Mouse (Mus musculus): ENCODE data around the gene Lifr. TPM values are rescaled to one million over a fixed set of nuclear protein-coding genes. Genes with fewer than 3 reads are reported as not detected.

Gene Lifr
- polyA plus RNA-seq, 1 experiment from 2014 or later, result 17.5 TPM

GRCm38 (mm10) chr15:7137607-7138006 is 47.2 kb downstream of the Lifr start:
- DNase-seq, result no peak
- WGBS, result 92% methylated on average over 12 of the region's 12 CpGs
- Histone ChIP-seq H3K27ac (replicated peaks; ENCODE audit: low read depth, low read length) (no peak overlapping the region), H3K4me1 (ENCODE audit: control insufficient read depth, insufficient read depth, low read length) (no peaks in the 10 kb centered on the region), H3K9ac (replicated peaks; ENCODE audit: low read length) (no peak overlapping the region), H3K36me3 (ENCODE audit: control insufficient read depth, insufficient read depth, low read length) (no peaks in the 10 kb centered on the region), H3K4me2 (ENCODE audit: low read length) (no peak overlapping the region), H3K9me3 (ENCODE audit: control insufficient read depth, low read length) (no peaks in the 10 kb centered on the region), H3K27me3 (ENCODE audit: control insufficient read depth, insufficient read depth, low read length) (0 out of 2 replicates have a peak, but pooled peaks cover 3% of the 10 kb centered on the region), H3K4me3 (replicated peaks; ENCODE audit: low read depth, low read length) (no peak overlapping the region)
- ATAC-seq (ENCODE audit: low FRiP score, low TSS enrichment), result no peak

GRCm38 (mm10) chr15:7138471-7138870 is 48.1 kb downstream of the Lifr start:
- no peak overlapping the region for H3K4me2 ChIP-seq (ENCODE audit: low read length)
- WGBS, result 97% methylated on average over 14 of the region's 14 CpGs
- H3K36me3 ChIP-seq (ENCODE audit: control insufficient read depth, insufficient read depth, low read length), result no peaks in the 10 kb centered on the region
- ATAC-seq (ENCODE audit: low FRiP score, low TSS enrichment) (no peak), DNase-seq (no peak)
- H3K4me3 ChIP-seq (replicated peaks; ENCODE audit: low read depth, low read length), result no peak overlapping the region
- no peak overlapping the region for H3K27ac ChIP-seq (replicated peaks; ENCODE audit: low read depth, low read length)
- H3K27me3 ChIP-seq (ENCODE audit: control insufficient read depth, insufficient read depth, low read length), result no peaks in the 10 kb centered on the region
- no peaks in the 10 kb centered on the region for H3K4me1 ChIP-seq (ENCODE audit: control insufficient read depth, insufficient read depth, low read length)
- H3K9ac ChIP-seq (replicated peaks; ENCODE audit: low read length), result no peak overlapping the region
- no peaks in the 10 kb centered on the region for H3K9me3 ChIP-seq (ENCODE audit: control insufficient read depth, low read length)

GRCm38 (mm10) chr15:7140322-7140721 is 49.9 kb downstream of the Lifr start:
- Histone ChIP-seq H3K27ac (replicated peaks; ENCODE audit: low read depth, low read length) (no peak overlapping the region), H3K9ac (replicated peaks; ENCODE audit: low read length) (no peak overlapping the region), H3K4me2 (ENCODE audit: low read length) (no peak overlapping the region), H3K36me3 (ENCODE audit: control insufficient read depth, insufficient read depth, low read length) (no peaks in the 10 kb centered on the region), H3K4me1 (ENCODE audit: control insufficient read depth, insufficient read depth, low read length) (no peaks in the 10 kb centered on the region), H3K9me3 (ENCODE audit: control insufficient read depth, low read length) (no peaks in the 10 kb centered on the region), H3K27me3 (ENCODE audit: control insufficient read depth, insufficient read depth, low read length) (no peaks in the 10 kb centered on the region), H3K4me3 (replicated peaks; ENCODE audit: low read depth, low read length) (no peak overlapping the region)
- WGBS, result 87% methylated on average over 7 of the region's 7 CpGs
- ATAC-seq (ENCODE audit: low FRiP score, low TSS enrichment), result no peak
- DNase-seq, result no peak

GRCm38 (mm10) chr15:7141246-7141645 is 50.8 kb downstream of the Lifr start:
- 92% methylated on average over 13 of the region's 13 CpGs for WGBS
- Histone ChIP-seq H3K9ac (replicated peaks; ENCODE audit: low read length) (no peak overlapping the region), H3K4me1 (ENCODE audit: control insufficient read depth, insufficient read depth, low read length) (no peaks in the 10 kb centered on the region), H3K4me2 (ENCODE audit: low read length) (no peak overlapping the region), H3K9me3 (ENCODE audit: control insufficient read depth, low read length) (no peaks in the 10 kb centered on the region), H3K36me3 (ENCODE audit: control insufficient read depth, insufficient read depth, low read length) (no peaks in the 10 kb centered on the region), H3K4me3 (replicated peaks; ENCODE audit: low read depth, low read length) (no peak overlapping the region), H3K27me3 (ENCODE audit: control insufficient read depth, insufficient read depth, low read length) (no peaks in the 10 kb centered on the region), H3K27ac (replicated peaks; ENCODE audit: low read depth, low read length) (no peak overlapping the region)
- ATAC-seq (ENCODE audit: low FRiP score, low TSS enrichment) (no peak), DNase-seq (no peak)

- no peaks in the 10 kb centered on the region for H3K9me3 ChIP-seq (ENCODE audit: control insufficient read depth, low read length)
- H3K27ac ChIP-seq (replicated peaks; ENCODE audit: low read depth, low read length), result no peak overlapping the region
- H3K4me1 ChIP-seq (ENCODE audit: control insufficient read depth, insufficient read depth, low read length), result no peaks in the 10 kb centered on the region
- DNase-seq (no peak), ATAC-seq (ENCODE audit: low FRiP score, low TSS enrichment) (no peak)
- no peaks in the 10 kb centered on the region for H3K27me3 ChIP-seq (ENCODE audit: control insufficient read depth, insufficient read depth, low read length)
- no peaks in the 10 kb centered on the region for H3K36me3 ChIP-seq (ENCODE audit: control insufficient read depth, insufficient read depth, low read length)
- 77% methylated on average over 15 of the region's 15 CpGs for WGBS
- no peak overlapping the region for H3K4me3 ChIP-seq (replicated peaks; ENCODE audit: low read depth, low read length)
- no peak overlapping the region for H3K9ac ChIP-seq (replicated peaks; ENCODE audit: low read length)
- H3K4me2 ChIP-seq (ENCODE audit: low read length), result no peak overlapping the region
Measured at GRCm38 (mm10) chr15:7143689-7144170, 53.3 kb downstream of the Lifr start.

- Histone ChIP-seq H3K4me2 (ENCODE audit: low read length) (no peak overlapping the region), H3K4me1 (ENCODE audit: control insufficient read depth, insufficient read depth, low read length) (no peaks in the 10 kb centered on the region), H3K27ac (replicated peaks; ENCODE audit: low read depth, low read length) (no peak overlapping the region), H3K36me3 (ENCODE audit: control insufficient read depth, insufficient read depth, low read length) (no peaks in the 10 kb centered on the region), H3K4me3 (replicated peaks; ENCODE audit: low read depth, low read length) (no peak overlapping the region), H3K27me3 (ENCODE audit: control insufficient read depth, insufficient read depth, low read length) (no peaks in the 10 kb centered on the region), H3K9me3 (ENCODE audit: control insufficient read depth, low read length) (no peaks in the 10 kb centered on the region), H3K9ac (replicated peaks; ENCODE audit: low read length) (no peak overlapping the region)
- ATAC-seq (ENCODE audit: low FRiP score, low TSS enrichment) (no peak), DNase-seq (no peak)
- WGBS, result 84% methylated on average over 3 of the region's 3 CpGs
Measured at GRCm38 (mm10) chr15:7144542-7144941, 54.1 kb downstream of the Lifr start.

- H3K9me3 ChIP-seq (ENCODE audit: control insufficient read depth, low read length), result no peaks in the 10 kb centered on the region
- no peak overlapping the region for H3K4me3 ChIP-seq (replicated peaks; ENCODE audit: low read depth, low read length)
- DNase-seq, result no peak
- no peak for ATAC-seq (ENCODE audit: low FRiP score, low TSS enrichment)
- H3K4me1 ChIP-seq (ENCODE audit: control insufficient read depth, insufficient read depth, low read length), result no peaks in the 10 kb centered on the region
- no peaks in the 10 kb centered on the region for H3K36me3 ChIP-seq (ENCODE audit: control insufficient read depth, insufficient read depth, low read length)
- H3K9ac ChIP-seq (replicated peaks; ENCODE audit: low read length), result no peak overlapping the region
- 89% methylated on average over 9 of the region's 9 CpGs for WGBS
- no peaks in the 10 kb centered on the region for H3K27me3 ChIP-seq (ENCODE audit: control insufficient read depth, insufficient read depth, low read length)
- no peak overlapping the region for H3K4me2 ChIP-seq (ENCODE audit: low read length)
- H3K27ac ChIP-seq (replicated peaks; ENCODE audit: low read depth, low read length), result no peak overlapping the region
Measured at GRCm38 (mm10) chr15:7144942-7145341, 54.5 kb downstream of the Lifr start.

- ATAC-seq (ENCODE audit: low FRiP score, low TSS enrichment), result no peak
- 83% methylated on average over 5 of the region's 5 CpGs for WGBS
- Histone ChIP-seq H3K4me1 (ENCODE audit: control insufficient read depth, insufficient read depth, low read length) (no peaks in the 10 kb centered on the region), H3K27ac (replicated peaks; ENCODE audit: low read depth, low read length) (no peak overlapping the region), H3K9ac (replicated peaks; ENCODE audit: low read length) (no peak overlapping the region), H3K4me2 (ENCODE audit: low read length) (no peak overlapping the region), H3K9me3 (ENCODE audit: control insufficient read depth, low read length) (no peaks in the 10 kb centered on the region), H3K36me3 (ENCODE audit: control insufficient read depth, insufficient read depth, low read length) (no peaks in the 10 kb centered on the region), H3K27me3 (ENCODE audit: control insufficient read depth, insufficient read depth, low read length) (no peaks in the 10 kb centered on the region), H3K4me3 (replicated peaks; ENCODE audit: low read depth, low read length) (no peak overlapping the region)
- DNase-seq, result no peak
Measured at GRCm38 (mm10) chr15:7145555-7145954, 55.1 kb downstream of the Lifr start.

GRCm38 (mm10) chr15:7146529-7146928 is 56.1 kb downstream of the Lifr start:
- Histone ChIP-seq H3K4me1 (ENCODE audit: control insufficient read depth, insufficient read depth, low read length) (no peaks in the 10 kb centered on the region), H3K4me3 (replicated peaks; ENCODE audit: low read depth, low read length) (no peak overlapping the region), H3K9ac (replicated peaks; ENCODE audit: low read length) (no peak overlapping the region), H3K27ac (replicated peaks; ENCODE audit: low read depth, low read length) (no peak overlapping the region), H3K27me3 (ENCODE audit: control insufficient read depth, insufficient read depth, low read length) (no peaks in the 10 kb centered on the region), H3K9me3 (ENCODE audit: control insufficient read depth, low read length) (no peaks in the 10 kb centered on the region), H3K4me2 (ENCODE audit: low read length) (no peak overlapping the region), H3K36me3 (ENCODE audit: control insufficient read depth, insufficient read depth, low read length) (no peaks in the 10 kb centered on the region)
- WGBS, result 76% methylated on average over 8 of the region's 8 CpGs
- DNase-seq (no peak), ATAC-seq (ENCODE audit: low FRiP score, low TSS enrichment) (no peak)
